Mouse (Mus musculus) retina, postnatal 7 days (tissue): ENCODE results near the gene Rnf216.
"Not testable (repeated sequence)": the region's sequence is repeated elsewhere in the genome, so short reads cannot be mapped to it uniquely, and the experiment has no call there.

Experiments used
- DNase-seq: peaks from one replicate; pipeline ENCODE4 v3.0.0-alpha.2; 2012; ENCODE audit warnings: low read depth, low spot score

Rnf216 gene

DNA sequence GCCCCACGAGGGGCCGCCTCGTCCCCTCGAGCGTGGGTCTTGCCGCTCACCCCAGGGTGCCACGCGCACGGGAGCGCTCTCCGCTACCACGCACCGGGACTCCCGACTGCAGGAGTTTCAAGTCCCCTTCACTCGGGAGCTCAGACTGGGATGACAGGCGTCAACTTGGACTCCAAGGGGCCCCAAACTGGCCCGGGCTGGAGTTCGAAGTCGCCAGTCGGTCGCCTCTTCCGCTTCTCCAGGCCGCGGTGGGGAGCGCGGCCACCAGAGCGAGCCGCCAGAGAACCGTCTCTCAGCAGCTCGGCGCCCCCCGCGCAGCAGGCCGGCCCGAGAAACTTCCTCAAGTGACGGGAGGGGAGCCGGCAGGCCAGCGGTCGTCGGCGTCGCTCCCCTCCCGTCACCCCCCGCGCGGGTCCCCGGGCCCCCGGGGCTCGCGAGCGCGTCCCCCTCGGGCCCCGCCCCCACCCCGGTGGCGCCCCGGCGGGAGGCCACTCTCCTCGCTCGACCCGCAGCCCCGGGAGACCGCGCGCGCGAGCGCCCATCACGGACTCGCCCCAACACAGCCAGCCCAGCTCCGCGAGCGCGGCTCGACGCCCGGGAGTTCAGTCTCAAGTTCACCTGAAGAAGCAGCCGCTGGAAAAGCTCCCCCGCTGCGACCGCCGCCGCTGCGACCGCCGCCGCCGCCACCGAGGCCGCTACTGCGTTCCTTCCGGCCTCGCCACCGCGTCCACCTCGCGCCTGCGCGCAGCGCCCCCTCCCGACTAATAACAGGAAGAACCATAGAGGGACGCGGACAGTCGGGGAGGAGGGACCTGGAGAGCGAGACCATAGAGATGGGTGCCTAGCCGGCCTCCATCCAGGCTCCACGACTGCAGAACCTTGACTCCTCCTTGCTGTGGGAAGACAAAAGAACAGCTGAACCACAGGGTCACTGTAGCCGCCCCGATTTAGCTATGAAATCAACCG is at the start of gene Rnf216:
Rnf216 (minus strand) TSS at position 714 of the 966 bp plus-strand sequence.
- DNase-seq: peak; percentile 96

GRCm38 (mm10) chr5:143155534-143155933 is 42.7 kb upstream of the Rnf216 start:
- DNase-seq: no peak

DNA sequence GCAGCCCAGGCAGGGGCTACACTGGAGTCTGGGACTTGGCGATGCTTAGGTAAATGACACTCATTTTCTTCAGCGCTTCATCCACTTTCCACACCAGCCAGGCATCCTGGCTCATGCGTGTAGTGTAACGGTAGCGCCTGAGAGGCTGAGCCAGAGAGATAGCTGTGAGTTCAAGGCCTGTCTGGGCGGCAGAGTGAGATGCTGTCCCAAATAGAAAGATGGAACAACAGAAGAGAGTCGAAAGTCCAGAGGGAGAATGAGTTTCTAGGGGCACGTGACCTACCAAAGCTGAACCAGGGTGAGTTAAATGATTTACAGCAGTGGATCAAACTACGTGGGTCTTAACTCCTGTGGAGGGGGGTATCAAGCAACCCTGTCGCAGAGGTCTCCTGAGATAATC is 41.0 kb upstream of the Rnf216 start:
- DNase-seq: no peak

GRCm38 (mm10) chr5:143150044-143150443 is 37.2 kb upstream of the Rnf216 start:
- no peak for DNase-seq

- DNase-seq: no peak
These were observed 36.7 kb upstream of the Rnf216 start for GRCm38 (mm10) chr5:143149536-143149935.

- no peak for DNase-seq
These were observed 35.9 kb upstream of the Rnf216 start for GRCm38 (mm10) chr5:143148661-143149060.

- no peak for DNase-seq
These were observed 34.7 kb upstream of the Rnf216 start, which contains the start of gene Olfr718-ps1 for GRCm38 (mm10) chr5:143147481-143147880. Gene Olfr718-ps1, minus strand, starts transcription at chr5:143147581.

GRCm38 (mm10) chr5:143137580-143137979 is 24.8 kb upstream of the Rnf216 start:
- DNase-seq: no peak

GRCm38 (mm10) chr5:143135042-143135441 is 22.2 kb upstream of the Rnf216 start:
- DNase-seq: no peak

DNA sequence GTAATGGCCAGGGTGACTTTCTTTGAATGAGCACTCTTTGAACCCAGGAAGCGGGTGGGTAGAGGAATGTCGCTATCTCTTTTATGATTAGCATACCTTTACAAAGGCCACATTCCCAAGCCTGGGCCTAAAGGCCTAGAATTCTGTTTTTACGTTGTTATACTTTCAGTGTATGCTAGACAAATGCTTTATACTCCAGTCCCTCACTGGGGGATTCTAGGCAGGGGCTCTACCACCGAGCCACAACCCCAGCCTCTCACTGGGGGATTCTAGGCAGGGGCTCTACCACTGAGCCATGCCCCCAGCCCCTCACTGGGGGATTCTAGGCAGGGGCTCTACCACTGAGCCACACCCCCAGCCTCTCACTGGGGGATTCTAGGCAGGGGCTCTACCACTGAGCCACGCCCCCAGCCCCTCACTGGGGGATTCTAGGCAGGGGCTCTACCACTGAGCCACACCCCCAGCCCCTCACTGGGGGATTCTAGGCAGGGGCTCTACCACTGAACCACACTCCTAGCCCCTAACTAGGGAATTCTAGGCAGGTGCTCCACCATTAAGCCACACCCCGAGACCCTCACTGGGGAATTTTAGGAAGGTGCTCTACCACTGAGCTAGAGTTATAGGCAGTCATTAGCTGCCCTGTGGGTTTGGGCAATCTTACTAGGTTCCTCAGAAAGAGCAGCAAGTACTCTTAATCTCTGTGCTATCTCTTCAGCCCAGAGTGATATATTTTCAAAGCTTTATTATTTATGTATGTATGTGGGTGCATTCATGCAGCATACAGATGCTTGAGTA is 21.6 kb upstream of the Rnf216 start:
- DNase-seq: not testable (repeated sequence)

- no peak for DNase-seq
These were observed 20.2 kb upstream of the Rnf216 start for GRCm38 (mm10) chr5:143132935-143133514.

- no peak for DNase-seq
These were observed 17.5 kb upstream of the Rnf216 start for GRCm38 (mm10) chr5:143130342-143130741.

DNA sequence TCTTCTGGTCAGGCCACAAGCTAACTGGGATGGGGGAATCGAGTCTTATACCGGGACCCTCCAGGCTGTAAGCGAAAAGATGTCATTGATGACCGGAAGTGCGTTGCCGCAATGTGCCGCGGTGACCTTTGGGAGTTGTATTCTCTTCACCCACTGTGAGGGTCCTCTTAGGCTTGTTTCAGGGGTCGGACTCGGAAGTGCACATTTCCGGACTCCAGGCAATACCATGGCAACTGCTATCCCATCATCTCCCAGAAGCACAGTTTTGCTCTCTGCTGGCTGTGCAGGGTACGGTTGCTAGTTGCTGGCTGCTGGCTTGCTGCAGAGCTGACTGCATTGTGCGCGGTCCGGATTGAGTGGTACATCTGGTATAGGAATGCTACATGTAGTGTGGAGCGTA is 16.3 kb upstream of the Rnf216 start:
- no peak for DNase-seq

DNA sequence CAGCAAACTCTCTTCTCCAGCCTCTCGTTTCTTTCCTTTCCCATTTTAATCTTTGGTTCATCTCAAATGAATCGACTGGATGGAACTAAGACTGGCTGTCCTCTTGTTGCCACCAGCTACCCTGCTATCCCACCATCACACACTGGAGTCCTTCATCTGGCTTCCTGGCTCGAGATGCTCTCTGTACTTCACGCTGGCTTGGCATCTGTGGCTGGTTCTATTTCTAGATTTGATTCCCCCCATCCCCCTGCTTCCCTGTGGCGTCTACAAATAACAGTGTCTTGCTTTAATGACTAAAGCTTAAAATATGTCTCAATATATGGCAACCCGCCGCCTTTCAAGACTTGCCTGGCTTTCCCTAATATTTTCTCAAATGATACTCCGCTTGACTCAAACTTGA is 15.0 kb upstream of the Rnf216 start:
- no peak for DNase-seq

GRCm38 (mm10) chr5:143126908-143127307 is 14.1 kb upstream of the Rnf216 start:
- no peak for DNase-seq

- DNase-seq: no peak
These were observed 13.3 kb upstream of the Rnf216 start for GRCm38 (mm10) chr5:143126089-143126488.

DNA sequence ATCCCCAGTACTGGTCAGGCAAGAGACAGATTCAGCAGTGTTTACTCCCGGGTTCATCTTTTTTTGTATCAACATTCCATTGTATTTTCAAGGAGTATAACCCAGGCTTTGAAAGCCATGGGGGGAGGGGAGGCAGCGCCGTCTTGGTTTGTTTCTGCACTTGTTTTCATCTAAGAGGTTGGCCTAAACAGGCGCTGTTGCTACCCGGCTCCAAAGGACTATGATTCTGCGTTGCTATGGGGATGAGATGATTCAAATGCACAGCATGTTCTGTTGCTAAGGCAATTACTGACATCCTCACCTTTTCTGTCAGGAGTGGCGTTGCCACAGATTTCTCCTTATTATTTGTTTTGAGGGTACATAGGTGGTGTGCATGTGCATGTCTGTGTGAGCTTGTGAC is 12.8 kb upstream of the Rnf216 start:
- DNase-seq: no peak

DNA sequence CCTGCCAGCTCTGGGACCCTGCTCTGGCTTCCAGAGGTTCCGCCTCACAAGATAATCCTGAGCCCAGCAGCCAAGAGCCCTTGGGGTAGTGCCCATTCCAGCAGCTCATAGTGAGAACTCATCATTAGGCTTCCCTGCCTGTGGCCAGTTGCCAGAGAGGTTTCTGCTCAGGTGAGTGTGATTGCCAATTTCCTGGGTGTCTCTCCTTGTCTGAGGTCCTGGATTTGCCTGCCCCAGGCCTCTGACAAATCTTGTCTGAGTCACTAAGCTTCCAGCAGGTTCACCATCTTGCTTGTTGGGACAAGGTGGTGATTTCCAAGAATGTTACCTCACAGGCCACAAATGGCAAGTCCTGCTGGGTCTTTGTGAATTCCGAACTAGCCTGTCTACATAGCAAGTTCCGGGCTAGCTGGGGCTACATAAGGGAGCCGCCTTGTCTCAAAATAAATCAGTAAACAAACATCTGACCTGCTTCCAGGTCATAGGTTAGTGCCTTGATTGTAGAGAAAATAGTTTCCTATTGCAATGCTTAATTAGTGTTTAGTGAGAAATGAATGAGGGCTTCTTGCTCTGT is 12.1 kb upstream of the Rnf216 start:
- no peak for DNase-seq

GRCm38 (mm10) chr5:143122673-143123072 is 9.9 kb upstream of the Rnf216 start:
- no peak for DNase-seq

DNA sequence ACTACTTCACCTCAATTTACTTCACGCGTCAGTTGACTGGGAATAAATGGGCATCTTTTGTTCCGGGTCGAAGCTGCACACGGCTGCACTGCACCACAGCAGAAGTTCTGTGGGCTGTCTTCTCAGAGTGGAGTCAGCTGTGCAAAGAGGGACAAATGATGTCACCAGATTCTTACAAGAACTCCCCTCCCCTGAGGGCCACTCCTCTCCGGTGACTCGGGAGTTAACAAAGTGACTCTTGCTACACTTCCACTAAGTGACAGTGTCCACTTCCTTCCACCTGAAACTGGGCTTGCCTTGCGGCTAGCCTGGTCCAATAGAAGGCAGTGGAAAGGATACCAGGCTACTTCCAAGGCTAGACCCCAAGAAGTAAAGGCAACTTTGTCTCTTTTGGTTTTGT is 9.3 kb upstream of the Rnf216 start:
- DNase-seq: no peak

DNA sequence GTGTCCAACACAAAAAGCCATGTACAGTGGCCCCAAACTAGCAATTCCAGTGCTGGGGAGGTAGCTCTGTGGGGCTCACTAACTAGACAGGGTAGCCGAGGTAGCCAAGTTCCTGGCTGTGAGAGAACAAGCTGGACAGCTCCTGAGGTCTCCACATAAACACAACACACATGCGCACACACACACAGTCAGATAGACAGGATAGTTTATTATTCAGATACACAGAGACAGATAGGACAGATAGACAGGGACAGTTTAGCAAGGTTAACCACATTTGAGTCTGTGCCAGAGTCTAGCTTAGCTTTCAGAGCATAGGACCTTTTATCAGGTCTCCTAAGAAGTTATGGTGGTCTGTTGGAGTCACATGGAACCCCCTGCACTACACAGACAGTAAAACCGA is 6.0 kb downstream of the Rnf216 start:
- DNase-seq: no peak

GRCm38 (mm10) chr5:143103231-143103630 is 9.6 kb downstream of the Rnf216 start:
- DNase-seq: no peak
